Mouse (Mus musculus) ZHBTc4 (cell line): ENCODE measurements around the gene Taar4.

Experiments used
- DNase-seq: peaks from one replicate; pipeline ENCODE4 v3.0.0-alpha.2; 2011; ENCODE audit warnings: low read depth, low spot score

Taar4 gene

GRCm38 (mm10) chr10:23960444-23960915 is at the start of gene Taar4:
TSS of gene Taar4 (plus strand) at chr10:23960494.
- no peak for DNase-seq

GRCm38 (mm10) chr10:23920056-23920455 is 40.2 kb upstream of the Taar4 start, which contains the start of gene Taar1:
TSS of gene Taar1 (plus strand) at chr10:23920356.
- no peak for DNase-seq

GRCm38 (mm10) chr10:23922468-23922867 is 37.8 kb upstream of the Taar4 start:
- DNase-seq: no peak

- no peak for DNase-seq
These were observed 36.4 kb upstream of the Taar4 start for GRCm38 (mm10) chr10:23923941-23924340.

- DNase-seq: peak; percentile 64
These were observed 22.7 kb upstream of the Taar4 start for GRCm38 (mm10) chr10:23937613-23938012.

GRCm38 (mm10) chr10:23938312-23938711 is 22.0 kb upstream of the Taar4 start, which contains the start of gene Taar2:
TSS of gene Taar2 (plus strand) at chr10:23938572.
- DNase-seq: peak; percentile 22

- peak; percentile 87 for DNase-seq
These were observed 17.8 kb upstream of the Taar4 start for GRCm38 (mm10) chr10:23942465-23942864.

- no peak for DNase-seq
These were observed 12.3 kb upstream of the Taar4 start for GRCm38 (mm10) chr10:23948026-23948425.

GRCm38 (mm10) chr10:23949508-23950005 is 10.7 kb upstream of the Taar4 start, which contains the start of gene Taar3:
TSS of gene Taar3 (plus strand) at chr10:23949558.
- DNase-seq: no peak

GRCm38 (mm10) chr10:23951714-23952113 is 8.6 kb upstream of the Taar4 start:
- DNase-seq: no peak

- no peak for DNase-seq
These were observed 1.2 kb upstream of the Taar4 start for GRCm38 (mm10) chr10:23959071-23959470.

- no peak for DNase-seq
These were observed 3.1 kb downstream of the Taar4 start for GRCm38 (mm10) chr10:23963444-23963843.

GRCm38 (mm10) chr10:23964921-23965610 is 4.8 kb downstream of the Taar4 start:
- no peak for DNase-seq

GRCm38 (mm10) chr10:23970656-23971165 is 10.4 kb downstream of the Taar4 start, which contains the start of gene Taar5:
TSS of gene Taar5 (plus strand) at chr10:23970706.
- no peak for DNase-seq

- DNase-seq: no peak
These were observed 11.0 kb downstream of the Taar4 start for GRCm38 (mm10) chr10:23971256-23971655.

- DNase-seq: peak; percentile 90
These were observed 17.7 kb downstream of the Taar4 start for GRCm38 (mm10) chr10:23977958-23978357.

GRCm38 (mm10) chr10:23978901-23979705 is 18.8 kb downstream of the Taar4 start:
- peak; percentile 95 for DNase-seq

- no peak for DNase-seq
These were observed 25.3 kb downstream of the Taar4 start, which contains the start of gene Taar6 for GRCm38 (mm10) chr10:23985546-23985945. TSS of gene Taar6 (minus strand) at chr10:23985646.

- no peak for DNase-seq
These were observed 26.1 kb downstream of the Taar4 start for GRCm38 (mm10) chr10:23986419-23986818.

- DNase-seq: no peak
These were observed 33.1 kb downstream of the Taar4 start, which contains the start of gene Taar7a for GRCm38 (mm10) chr10:23993381-23993780. TSS of gene Taar7a (minus strand) at chr10:23993481.

GRCm38 (mm10) chr10:23999639-24000038 is 39.3 kb downstream of the Taar4 start, which contains the start of gene Taar7b:
TSS of gene Taar7b (plus strand) at chr10:23999939.
- no peak for DNase-seq

GRCm38 (mm10) chr10:24006442-24006841 is 46.1 kb downstream of the Taar4 start:
- no peak for DNase-seq
